Mouse (Mus musculus): Measurements from ENCODE around the gene Urgcp.

DNA sequence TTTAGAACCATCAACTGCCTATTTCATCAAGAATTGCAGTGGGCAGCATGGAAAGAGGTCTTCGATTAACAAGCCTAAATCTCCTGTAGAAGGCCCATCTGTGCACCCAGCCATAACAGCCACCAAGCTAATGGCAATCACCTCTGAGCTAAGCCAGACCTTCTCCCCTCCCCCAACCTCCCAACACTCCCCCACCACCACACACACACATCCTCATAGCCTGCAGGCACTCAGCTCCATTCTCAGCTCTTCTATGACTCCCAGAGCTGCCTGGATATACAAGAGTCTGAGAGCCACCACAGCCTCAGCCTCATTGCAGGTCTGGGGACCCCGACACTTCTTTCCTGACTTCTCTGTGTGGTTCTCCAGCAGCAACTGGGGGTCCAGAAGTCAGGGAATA lies 8.4 kb downstream of the Urgcp start:
- TF ChIP-seq CTCF (IDR thresholded peaks at IDR 0.05; ENCODE audit: low read depth) (no peak), EP300 (IDR thresholded peaks at IDR 0.05; ENCODE audit: low read depth) (no peak)
